Mouse (Mus musculus) cerebellum, adult 2 months (tissue): ENCODE measurements around the gene Sult6b1.

Experiments used
- CTCF ChIP-seq: fragments of 200-500 bp; IDR thresholded peaks from 2 replicates; pipeline ENCODE4 v1.5.1; 2011; ENCODE audit warnings: low read depth, mild to moderate bottlenecking, control low read depth, low read length, moderate library complexity, borderline replicate concordance; ENCODE audit not compliant: insufficient read depth
- POLR2A ChIP-seq: fragments of 200-500 bp; IDR thresholded peaks from 2 replicates; pipeline ENCODE4 v1.6.1; 2011; ENCODE audit warnings: low read length, control low read depth, borderline replicate concordance; ENCODE audit not compliant: insufficient read depth

DNA sequence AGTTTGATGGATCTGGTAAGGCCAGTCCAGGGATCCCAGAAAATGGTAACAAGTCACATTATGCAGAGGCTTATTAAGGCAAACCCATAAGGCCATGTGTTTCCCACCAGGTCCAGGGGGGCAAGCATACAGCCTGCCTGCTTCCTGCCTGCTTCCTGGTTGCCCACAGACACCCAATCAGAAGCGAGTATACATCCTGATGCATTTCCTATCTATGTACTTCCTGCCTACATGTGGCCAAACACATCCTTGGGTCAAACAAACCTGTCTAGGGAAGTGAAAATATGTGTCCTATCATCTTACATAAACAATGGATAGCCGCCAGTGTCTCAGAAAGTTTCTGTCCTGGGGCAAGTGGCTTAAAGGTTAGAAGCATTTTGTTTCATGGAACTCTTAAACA lies 3.6 kb downstream of the Sult6b1 start:
- TF ChIP-seq CTCF (no peak), POLR2A (no peak)
